ENCODE assay signal across 10 mouse cellular contexts in genomic region chr4:29525769-29526658, GRCm38 (mm10).
DNase-seq lines count a peak whose midpoint lies in the region; ATAC-seq and TF ChIP-seq lines count a peak whose summit lies in the region.
"Had no signal": no experiment of that assay in that cellular context is flagged by ENCODE, and none has a peak within 500 bp of the region (broad histone marks: within the 10 kb centered on the region; RNA-seq: fewer than 3 reads in every experiment).

No protein-coding gene starts in this region.

- no peaks in the 10 kb centered on the region for H3K4me1 ChIP-seq in embryonic facial prominence, embryonic 14.5 days (ENCODE audit: control insufficient read depth, insufficient read depth, low read length)
- no peaks in the 10 kb centered on the region for H3K4me1 ChIP-seq in embryonic facial prominence, embryonic 10.5 days
- H3K4me1 ChIP-seq in midbrain, postnatal 0 days (ENCODE audit: insufficient read depth, low read length), result no peaks in the 10 kb centered on the region
- no peaks in the 10 kb centered on the region for H3K4me1 ChIP-seq in midbrain, embryonic 13.5 days (replicated peaks)
- no peaks in the 10 kb centered on the region for H3K4me1 ChIP-seq in neural tube, embryonic 15.5 days

- H3K27ac ChIP-seq in embryonic facial prominence, embryonic 14.5 days (replicated peaks; ENCODE audit: low read depth, low read length), result no peak overlapping the region
- no peak overlapping the region for H3K27ac ChIP-seq in embryonic facial prominence, embryonic 10.5 days (replicated peaks)
- no peak overlapping the region for H3K27ac ChIP-seq in midbrain, postnatal 0 days (ENCODE audit: low read depth, low read length)
- no peak overlapping the region for H3K27ac ChIP-seq in midbrain, embryonic 13.5 days
- no peak overlapping the region for H3K27ac ChIP-seq in neural tube, embryonic 15.5 days (replicated peaks)

- H3K9ac ChIP-seq in embryonic facial prominence, embryonic 14.5 days (ENCODE audit: low read depth, low read length), result no peak overlapping the region
- no peak overlapping the region for H3K9ac ChIP-seq in midbrain, postnatal 0 days (replicated peaks; ENCODE audit: low read length, poor library complexity, severe bottlenecking)
- no peak overlapping the region for H3K9ac ChIP-seq in midbrain, embryonic 13.5 days (replicated peaks)
- H3K9ac ChIP-seq in neural tube, embryonic 15.5 days (replicated peaks), result no peak overlapping the region

- no peak for TF ChIP-seq CTCF in midbrain, postnatal 0 days (IDR thresholded peaks at IDR 0.05)

- no peaks in the 10 kb centered on the region for H3K36me3 ChIP-seq in embryonic facial prominence, embryonic 14.5 days (ENCODE audit: control insufficient read depth, insufficient read depth, low read length)
- H3K36me3 ChIP-seq in embryonic facial prominence, embryonic 10.5 days (replicated peaks), result no peaks in the 10 kb centered on the region
- H3K36me3 ChIP-seq in midbrain, postnatal 0 days (ENCODE audit: insufficient read depth, low read length), result no peaks in the 10 kb centered on the region
- H3K36me3 ChIP-seq in midbrain, embryonic 13.5 days, result no peaks in the 10 kb centered on the region
- no peaks in the 10 kb centered on the region for H3K36me3 ChIP-seq in neural tube, embryonic 15.5 days

- 57% methylated on average over 5 of the region's 5 CpGs for WGBS in embryonic facial prominence, embryonic 14.5 days
- 81% methylated on average over 5 of the region's 5 CpGs for WGBS in embryonic facial prominence, embryonic 10.5 days
- WGBS in midbrain, postnatal 0 days, result 81% methylated on average over 5 of the region's 5 CpGs
- 80% methylated on average over 5 of the region's 5 CpGs for WGBS in midbrain, embryonic 13.5 days
- 87% methylated on average over 5 of the region's 5 CpGs for WGBS in neural tube, embryonic 15.5 days

- no peak for ATAC-seq in embryonic facial prominence, embryonic 14.5 days (ENCODE audit: low read depth)
- no peak for ATAC-seq in midbrain, postnatal 0 days (ENCODE audit: low FRiP score)
- no peak for ATAC-seq in midbrain, embryonic 13.5 days
- no peak for ATAC-seq in neural tube, embryonic 15.5 days (ENCODE audit: low FRiP score)
- ATAC-seq: intestine, postnatal 0 days had no signal

- H3K4me2 ChIP-seq in embryonic facial prominence, embryonic 14.5 days (ENCODE audit: low read depth, low read length), result no peak overlapping the region
- no peak overlapping the region for H3K4me2 ChIP-seq in midbrain, postnatal 0 days (ENCODE audit: low read depth, low read length, poor library complexity, severe bottlenecking)
- H3K4me2 ChIP-seq in midbrain, embryonic 13.5 days (replicated peaks), result no peak overlapping the region
- no peak overlapping the region for H3K4me2 ChIP-seq in neural tube, embryonic 15.5 days

- no peaks in the 10 kb centered on the region for H3K27me3 ChIP-seq in embryonic facial prominence, embryonic 14.5 days (replicated peaks; ENCODE audit: control insufficient read depth, insufficient read depth, low read length)
- H3K27me3 ChIP-seq in embryonic facial prominence, embryonic 10.5 days (replicated peaks; ENCODE audit: low read depth, poor library complexity, severe bottlenecking), result no peaks in the 10 kb centered on the region
- no peaks in the 10 kb centered on the region for H3K27me3 ChIP-seq in midbrain, postnatal 0 days (ENCODE audit: insufficient read depth, low read length)
- H3K27me3 ChIP-seq in midbrain, embryonic 13.5 days, result no peaks in the 10 kb centered on the region
- no peaks in the 10 kb centered on the region for H3K27me3 ChIP-seq in neural tube, embryonic 15.5 days (replicated peaks)

- peak; percentile 51 for DNase-seq in embryonic facial prominence, embryonic 14.5 days (ENCODE audit: low spot score)
- no peak for DNase-seq in embryonic facial prominence, embryonic 10.5 days (ENCODE audit: low spot score)
- DNase-seq in midbrain, postnatal 0 days (ENCODE audit: low spot score), result peak; percentile 18
- DNase-seq in layer of hippocampus, adult 9-11 months, result peak; percentile 35
- peak; percentile 72 for DNase-seq in right cerebral cortex, postnatal 4 days
- no peak for DNase-seq in spleen, adult 12 weeks (ENCODE audit: low spot score)
- DNase-seq: gastrocnemius, postnatal 14 days had no signal

- H3K9me3 ChIP-seq in embryonic facial prominence, embryonic 14.5 days (ENCODE audit: control insufficient read depth, low read length), result no peaks in the 10 kb centered on the region
- H3K9me3 ChIP-seq in embryonic facial prominence, embryonic 10.5 days, result no peaks in the 10 kb centered on the region
- no peaks in the 10 kb centered on the region for H3K9me3 ChIP-seq in midbrain, postnatal 0 days (ENCODE audit: low read length)
- no peaks in the 10 kb centered on the region for H3K9me3 ChIP-seq in midbrain, embryonic 13.5 days
- no peaks in the 10 kb centered on the region for H3K9me3 ChIP-seq in neural tube, embryonic 15.5 days (replicated peaks)

- H3K4me3 ChIP-seq in embryonic facial prominence, embryonic 14.5 days (ENCODE audit: low read depth, low read length), result no peak overlapping the region
- H3K4me3 ChIP-seq in embryonic facial prominence, embryonic 10.5 days, result no peak overlapping the region
- no peak overlapping the region for H3K4me3 ChIP-seq in midbrain, postnatal 0 days (ENCODE audit: low read depth, low read length)
- no peak overlapping the region for H3K4me3 ChIP-seq in midbrain, embryonic 13.5 days (replicated peaks)
- H3K4me3 ChIP-seq in neural tube, embryonic 15.5 days (replicated peaks), result no peak overlapping the region

Comparison
In these comparisons a context has a peak if more than half of its experiments do, and no peak if none do; other contexts are left out.
1. DNase-seq: peak in embryonic facial prominence, embryonic 14.5 days (single experiment), midbrain, postnatal 0 days (single experiment), layer of hippocampus, adult 9-11 months (single experiment) and right cerebral cortex, postnatal 4 days (single experiment); none in embryonic facial prominence, embryonic 10.5 days (single experiment) and spleen, adult 12 weeks (single experiment).